Mouse (Mus musculus): Measurements from ENCODE around the gene Tk1.

- no peak for TF ChIP-seq CTCF (IDR thresholded peaks at IDR 0.05 in 2 of 3, conservative IDR thresholded peaks at IDR 0.05 in 1 of 3; ENCODE audit: control insufficient read depth in 1 of 3, insufficient read depth in 1 of 3, low read depth in 2 of 3, low read length in 3 of 3, poor library complexity in 1 of 3, severe bottlenecking in 1 of 3)
- TF ChIP-seq MXI1 (IDR thresholded peaks at IDR 0.05; ENCODE audit: low read depth, low read length), result no peak
- no peak for TF ChIP-seq POLR2A (IDR thresholded peaks at IDR 0.05; ENCODE audit: control insufficient read depth in 1 of 2, insufficient read depth in 1 of 2, low read depth in 1 of 2, low read length in 2 of 2, poor library complexity in 1 of 2)
- no peak for TF ChIP-seq MYC (IDR thresholded peaks at IDR 0.05; ENCODE audit: low read depth, low read length)
- no peak for TF ChIP-seq JUND (IDR thresholded peaks at IDR 0.05; ENCODE audit: low read depth, low read length)
- TF ChIP-seq EP300 (IDR thresholded peaks at IDR 0.05; ENCODE audit: low read depth in 1 of 2, low read length in 2 of 2), result no peak
- no peak for TF ChIP-seq POLR2AphosphoS2 (IDR thresholded peaks at IDR 0.05; ENCODE audit: low read length)
- no peak for TF ChIP-seq TCF12 (IDR thresholded peaks at IDR 0.05; ENCODE audit: low read depth, low read length)
- no peak for TF ChIP-seq MAZ (IDR thresholded peaks at IDR 0.05; ENCODE audit: low read depth, low read length)
- no peak for TF ChIP-seq SIN3A (IDR thresholded peaks at IDR 0.05; ENCODE audit: low read length)
Measured at GRCm38 (mm10) chr11:117791441-117791761, 34.5 kb downstream of the Tk1 start.

Measured in MEL (cell line).